Mouse (Mus musculus) heart, adult 9 months (tissue): ENCODE results near the gene Pink1.
"Not testable (repeated sequence)": the region's sequence is repeated elsewhere in the genome, so short reads cannot be mapped to it uniquely, and the experiment has no call there.

ENCODE experiments used
- DNase-seq, 2 experiments: peaks; one replicate each; pipeline ENCODE4 v3.0.0; 2022; ENCODE audit warnings: low spot score in 2 of 2

Pink1 gene

DNA sequence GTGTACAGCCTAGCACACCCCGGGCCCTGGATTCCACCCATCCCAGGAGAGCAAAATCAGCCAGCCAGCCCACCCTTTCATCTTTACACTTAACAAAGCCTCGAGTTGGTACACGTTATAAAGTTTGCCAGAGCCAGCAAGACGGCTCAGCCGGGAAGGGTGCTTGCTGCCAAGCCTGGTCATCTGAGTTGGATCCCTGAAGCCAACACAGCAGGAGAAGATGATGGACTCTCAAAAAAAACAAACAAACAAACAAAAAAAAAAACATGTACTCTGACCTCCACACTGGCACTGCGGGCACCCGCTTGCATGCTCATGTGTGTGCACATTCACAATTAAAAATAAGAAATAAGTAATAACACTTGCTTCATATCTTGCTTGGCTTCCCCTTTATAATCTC, 15.9 kb upstream of the Pink1 start:
- no peak for DNase-seq

GRCm38 (mm10) chr4:138341393-138341792, 15.3 kb upstream of the Pink1 start:
- no peak for DNase-seq

DNA sequence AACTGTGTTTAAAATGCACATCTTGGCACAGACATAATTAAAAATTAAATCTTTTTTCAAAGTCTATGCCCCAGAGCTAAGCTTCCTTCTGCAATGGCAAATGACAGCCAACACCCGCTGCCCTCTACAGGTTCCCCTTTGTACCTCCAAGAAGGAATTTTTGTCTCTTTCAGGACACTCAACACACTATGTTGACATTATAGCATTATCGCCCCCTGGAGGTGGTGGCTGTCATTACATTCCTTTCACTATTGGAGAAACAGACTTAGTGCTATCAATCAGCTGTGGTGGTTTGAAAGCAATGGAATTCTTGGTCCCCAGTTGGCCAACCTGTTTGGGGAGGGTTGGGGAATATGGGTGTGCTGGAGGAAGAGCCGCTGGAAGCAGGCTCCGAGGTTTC, 13.9 kb upstream of the Pink1 start:
- no peak for DNase-seq

GRCm38 (mm10) chr4:138337341-138337740, 11.2 kb upstream of the Pink1 start:
- DNase-seq, result no peak

DNA sequence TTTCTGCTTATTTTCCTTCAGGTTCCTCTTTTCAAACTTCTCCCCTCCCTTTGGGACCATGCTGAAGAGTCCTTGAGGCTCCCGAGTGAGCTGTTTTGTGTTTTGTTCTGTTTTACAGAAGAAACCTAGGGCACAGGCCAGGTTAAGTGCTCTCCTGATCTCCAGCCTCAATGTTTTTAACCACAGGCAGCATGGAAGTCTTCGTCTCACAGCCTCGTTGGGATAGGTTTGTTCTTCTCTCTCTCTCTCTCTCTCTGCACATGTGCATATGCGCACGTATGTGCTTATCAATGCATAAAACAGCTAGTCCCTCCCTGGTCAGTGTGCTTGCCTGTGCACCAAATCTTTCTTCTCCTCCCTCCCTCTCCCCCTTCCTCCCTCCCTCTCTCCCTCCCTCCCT, 10.8 kb upstream of the Pink1 start:
- DNase-seq, result no peak

- no peak for DNase-seq
Measured at GRCm38 (mm10) chr4:138335648-138336047, 9.5 kb upstream of the Pink1 start.

- DNase-seq, result no peak
Measured at GRCm38 (mm10) chr4:138335036-138335435, 8.9 kb upstream of the Pink1 start.

DNA sequence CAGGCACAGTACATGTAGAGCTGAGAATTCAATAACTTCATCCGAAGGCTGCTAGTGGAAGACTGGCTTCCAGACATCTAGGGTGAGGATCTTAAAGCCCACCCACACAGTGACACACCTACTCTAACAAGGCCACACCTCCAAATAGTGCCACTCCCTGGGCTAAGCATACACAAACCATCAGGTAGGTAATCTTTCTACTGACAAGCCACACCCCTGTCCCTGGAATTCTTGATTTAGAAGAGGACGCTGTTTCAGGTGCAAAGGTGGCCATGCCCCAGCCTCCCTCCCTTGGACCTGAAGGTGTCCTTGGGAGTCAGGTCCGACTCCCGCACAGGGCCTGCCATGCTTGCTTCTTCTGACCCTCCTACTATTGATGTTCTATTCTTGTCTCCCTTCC, 7.0 kb upstream of the Pink1 start:
- no peak for DNase-seq

GRCm38 (mm10) chr4:138331647-138332046, 5.5 kb upstream of the Pink1 start:
- no peak for DNase-seq

- DNase-seq, result no peak
Measured at GRCm38 (mm10) chr4:138330264-138330671, 4.2 kb upstream of the Pink1 start.

DNA sequence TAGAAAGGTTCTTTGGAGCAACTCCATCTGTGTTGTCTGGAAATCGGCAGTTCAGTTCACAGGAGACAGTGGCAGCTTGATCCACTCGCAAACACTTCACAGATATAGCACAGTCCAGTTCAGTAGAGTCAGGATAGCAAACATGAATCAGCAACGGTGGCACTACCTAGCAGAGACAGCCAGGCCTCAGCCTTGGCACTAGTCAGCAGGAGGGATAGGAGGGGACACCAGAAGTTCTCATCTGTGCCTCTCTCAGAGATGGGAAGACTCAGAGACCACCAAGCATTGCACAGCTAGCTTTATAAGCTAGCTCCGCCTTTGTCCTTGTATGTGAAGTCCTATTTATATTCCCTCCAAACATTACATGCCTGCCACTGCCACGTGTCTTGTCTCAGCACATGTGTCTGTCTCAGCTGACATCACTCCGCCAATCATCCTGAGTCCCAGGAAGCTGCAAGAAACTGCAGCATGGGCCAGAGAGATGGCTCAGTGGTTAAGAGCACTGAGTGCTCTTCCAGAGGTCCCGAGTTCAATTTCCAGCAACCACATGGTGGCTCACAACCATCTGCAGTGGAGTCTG, 1.9 kb upstream of the Pink1 start:
- DNase-seq, result no peak

DNA sequence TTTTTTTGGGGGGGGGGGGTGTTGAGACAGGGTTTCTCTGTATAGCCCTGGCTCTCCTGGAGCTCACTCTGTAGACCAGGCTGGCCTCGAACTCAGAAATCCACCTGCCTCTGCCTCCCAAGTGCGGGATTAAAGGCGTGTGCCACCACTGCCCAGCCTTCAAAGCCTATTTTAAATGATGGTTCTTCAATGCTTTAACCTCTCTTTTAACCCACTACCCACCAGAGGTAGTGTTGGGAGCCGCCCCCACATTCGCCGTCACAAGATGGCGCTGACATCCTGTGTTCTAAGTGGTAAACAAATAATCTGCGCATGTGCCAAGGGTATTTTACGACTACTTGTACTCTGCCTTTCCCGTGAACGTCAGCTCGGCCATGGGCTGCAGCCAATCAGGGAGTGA, 1.0 kb upstream of the Pink1 start:
- not testable (repeated sequence) for DNase-seq

GRCm38 (mm10) chr4:138325466-138326076, 536 bp downstream of the Pink1 start:
- peak; percentile 97 to 98 for DNase-seq

GRCm38 (mm10) chr4:138324451-138324850, 1.7 kb downstream of the Pink1 start:
- DNase-seq, result no peak

DNA sequence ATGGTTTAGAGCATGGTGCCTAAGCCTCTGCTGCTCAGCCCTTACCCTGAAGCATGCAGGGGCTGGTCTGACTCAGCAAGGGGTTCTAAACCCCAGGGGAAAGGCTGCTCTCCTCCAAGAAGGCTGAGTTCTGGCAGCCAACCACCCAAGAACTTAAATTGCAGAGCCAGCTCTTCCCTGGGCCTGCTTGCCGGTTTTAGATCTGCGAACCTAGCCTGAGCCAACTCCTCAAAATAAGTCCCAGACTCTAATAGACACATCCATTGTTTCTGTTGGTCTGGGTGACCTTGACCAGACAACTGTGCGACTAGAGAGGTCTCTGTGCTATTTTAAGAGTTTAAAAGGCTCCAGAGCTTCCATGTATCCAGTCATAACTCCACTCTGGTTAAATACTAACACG, 2.4 kb downstream of the Pink1 start:
- DNase-seq, result peak; percentile 28 to 57

DNA sequence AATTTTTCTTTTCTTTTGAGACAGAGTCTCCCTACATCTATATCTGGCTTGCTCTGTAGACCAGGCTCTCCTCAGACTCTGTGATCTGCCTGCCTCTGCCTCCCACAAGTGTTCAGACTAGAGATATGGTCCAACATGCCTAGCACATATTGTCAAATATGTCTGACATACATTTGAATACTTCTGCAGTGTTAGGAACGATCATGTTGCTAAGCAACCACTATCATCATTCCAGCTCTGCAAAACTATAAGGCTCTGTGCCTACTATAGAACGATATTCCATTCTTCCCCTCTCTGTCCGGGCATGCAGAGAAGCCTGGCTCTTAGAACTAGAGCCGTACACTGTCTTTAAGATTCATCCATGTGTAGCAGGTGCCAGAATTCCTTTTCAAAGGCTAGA, 3.4 kb downstream of the Pink1 start:
- DNase-seq, result no peak

- no peak for DNase-seq
Measured at GRCm38 (mm10) chr4:138321488-138321887, 4.6 kb downstream of the Pink1 start.

DNA sequence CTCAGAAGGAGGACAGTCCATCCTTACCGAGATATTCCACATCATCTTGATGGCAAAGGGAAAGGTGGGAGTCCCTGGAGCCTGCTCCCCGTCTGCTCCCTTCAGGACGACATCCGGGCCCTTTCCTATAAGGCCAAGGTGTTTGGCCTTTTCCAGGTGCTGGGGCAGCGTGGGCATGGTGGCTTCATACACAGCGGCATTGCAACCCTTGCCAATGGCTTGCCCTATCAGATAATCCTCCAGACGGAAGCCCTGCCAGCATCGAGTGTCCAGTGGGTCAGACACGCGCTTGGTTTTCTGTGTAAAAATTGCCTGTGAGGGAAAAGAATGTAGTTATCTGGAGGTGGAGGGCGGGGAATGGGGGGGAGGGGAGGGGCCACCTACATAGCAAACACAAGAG, 5.4 kb downstream of the Pink1 start:
- no peak for DNase-seq

- peak; percentile 66 to 87 for DNase-seq
Measured at GRCm38 (mm10) chr4:138319508-138319907, 6.6 kb downstream of the Pink1 start.

DNA sequence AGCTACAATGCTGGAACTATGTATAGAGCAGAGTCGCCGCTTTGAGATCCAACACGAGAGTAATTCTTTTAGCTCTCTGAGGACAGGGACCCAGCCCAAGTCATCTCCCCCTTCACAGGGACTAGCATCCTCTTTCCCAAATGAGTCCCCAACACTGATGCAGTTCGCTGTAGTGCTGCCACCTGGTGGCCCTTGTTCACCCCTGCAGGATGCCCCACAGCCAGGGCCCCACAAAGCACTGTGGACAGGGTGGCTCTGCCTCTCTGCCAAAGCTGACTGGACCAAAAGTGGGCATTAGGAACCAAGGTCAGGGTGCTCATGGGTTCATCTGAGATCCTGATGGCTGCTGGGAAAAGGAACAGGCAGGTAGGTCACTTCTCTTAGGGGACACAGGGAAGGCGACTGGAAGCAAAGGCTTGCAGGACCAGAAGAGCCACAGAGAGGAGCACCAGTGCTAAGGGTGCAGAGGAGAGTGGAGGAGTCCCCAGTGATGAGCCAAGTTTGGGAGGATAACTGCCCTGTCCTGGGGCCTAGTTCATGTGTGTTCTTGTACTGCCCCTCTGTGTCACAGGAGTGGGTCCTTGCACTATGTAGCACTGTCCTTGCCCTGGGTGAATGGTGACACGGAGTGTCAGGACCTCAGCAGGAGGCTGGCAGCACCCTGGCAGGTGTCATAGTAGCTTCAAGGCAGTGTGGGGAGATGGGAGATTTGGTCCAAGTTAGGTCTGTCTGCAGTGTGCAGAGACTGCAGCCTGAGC, 7.4 kb downstream of the Pink1 start:
- DNase-seq, result peak in 1 of 2 experiments; percentile 37

DNA sequence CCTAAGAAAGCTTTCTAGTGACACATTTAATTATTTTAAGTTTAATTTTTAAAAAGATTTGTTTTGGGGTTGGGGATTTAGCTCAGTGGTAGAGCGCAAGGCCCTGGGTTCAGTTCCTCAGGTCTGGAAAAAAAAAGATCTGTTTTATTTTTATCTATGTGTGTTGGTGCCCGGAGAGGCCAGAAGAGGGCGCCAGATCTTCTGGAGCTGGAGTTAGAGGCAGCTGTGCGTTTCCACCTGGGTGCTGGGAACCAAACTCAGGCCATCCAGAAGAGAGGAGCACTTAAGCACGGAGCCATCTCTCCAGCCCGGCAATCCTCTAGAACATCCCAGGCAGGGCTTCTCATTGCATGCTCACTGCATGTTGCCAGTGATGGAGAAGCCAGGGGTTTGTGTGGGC, 9.7 kb downstream of the Pink1 start:
- no peak for DNase-seq

GRCm38 (mm10) chr4:138315781-138316180, 10.3 kb downstream of the Pink1 start:
- no peak for DNase-seq

- DNase-seq, result no peak
Measured at GRCm38 (mm10) chr4:138313795-138314194, 12.3 kb downstream of the Pink1 start.
